Mouse (Mus musculus) neutrophil, adult 5-6 weeks (primary cell): ENCODE measurements around the gene Hist1h3a. TPM values are rescaled to one million over a fixed set of nuclear protein-coding genes. Genes with fewer than 3 reads are reported as not detected.
"Not testable (repeated sequence)": the region's sequence is repeated elsewhere in the genome, so short reads cannot be mapped to it uniquely, and the experiment has no call there.

Experiments used
- ATAC-seq: fragments of 151-379, 151-347 bp; 2 replicates; pipeline ENCODE4 v1.8.0; 2017; ENCODE audit warnings: mild to moderate bottlenecking, moderate TSS enrichment; ENCODE audit not compliant: insufficient number of reproducible peaks, poor library complexity, low FRiP score, severe bottlenecking; ENCODE audit errors: extremely low read depth
- total RNA-seq: library from RNA; stranded (forward); fragments of 200-1000 nt; gene quantifications from 2 replicates; pipeline ENCODE4 v1.2.3, GENCODE M21; 2017

The Hist1h3a gene
- total RNA-seq: 38.6 and 45.9 TPM in 2 replicates

- ATAC-seq: peak; percentile 68
These were observed at the start of gene Hist1h3a for GRCm38 (mm10) chr13:23761871-23762821. Gene Hist1h3a (minus strand): TSS chr13:23762386.

GRCm38 (mm10) chr13:23806422-23807052 is 44.4 kb upstream of the Hist1h3a start, which contains the start of gene Slc17a2:
Gene Slc17a2 (plus strand): TSS chr13:23806993.
- ATAC-seq: no peak

- ATAC-seq: no peak
These were observed 42.3 kb upstream of the Hist1h3a start for GRCm38 (mm10) chr13:23804532-23804931.

- ATAC-seq: peak; percentile 56; the same call in 1 of the 2 replicates
These were observed 37.2 kb upstream of the Hist1h3a start for GRCm38 (mm10) chr13:23799405-23799804.

- peak; percentile 55; the same call in 1 of the 2 replicates for ATAC-seq
These were observed 30.3 kb upstream of the Hist1h3a start for GRCm38 (mm10) chr13:23792520-23792919.

- no peak for ATAC-seq
These were observed 16.8 kb upstream of the Hist1h3a start for GRCm38 (mm10) chr13:23779025-23779424.

GRCm38 (mm10) chr13:23778339-23778738 is 16.2 kb upstream of the Hist1h3a start:
- no peak for ATAC-seq

- ATAC-seq: no peak
These were observed 10.6 kb upstream of the Hist1h3a start for GRCm38 (mm10) chr13:23772561-23773313.

GRCm38 (mm10) chr13:23769613-23770012 is 7.4 kb upstream of the Hist1h3a start, which contains the start of gene Trim38:
Gene Trim38 (plus strand): TSS chr13:23769913.
- not testable (repeated sequence) for ATAC-seq

- 0 out of 2 replicates have a peak, but pooled peaks have one; percentile 23 for ATAC-seq
These were observed 6.7 kb upstream of the Hist1h3a start for GRCm38 (mm10) chr13:23768834-23769397.

- no peak for ATAC-seq
These were observed 4.6 kb upstream of the Hist1h3a start for GRCm38 (mm10) chr13:23766772-23767171.

- ATAC-seq: no peak
These were observed 3.0 kb upstream of the Hist1h3a start for GRCm38 (mm10) chr13:23765172-23765513.

GRCm38 (mm10) chr13:23764324-23765171 is 2.4 kb upstream of the Hist1h3a start:
- ATAC-seq: no peak

- peak; percentile 69 for ATAC-seq
These were observed 1.6 kb upstream of the Hist1h3a start, which contains the start of gene Hist1h1a for GRCm38 (mm10) chr13:23763586-23764323. Gene Hist1h1a (plus strand): TSS chr13:23763666.

GRCm38 (mm10) chr13:23763242-23763585 is 1.0 kb upstream of the Hist1h3a start:
- no peak for ATAC-seq

- peak; percentile 40 for ATAC-seq
These were observed 968 bp downstream of the Hist1h3a start, which contains the start of gene Hist1h4a for GRCm38 (mm10) chr13:23760972-23761864. Gene Hist1h4a (minus strand): TSS chr13:23761230.
